Mouse (Mus musculus): ENCODE measurements around the gene Gm14085.

DNA sequence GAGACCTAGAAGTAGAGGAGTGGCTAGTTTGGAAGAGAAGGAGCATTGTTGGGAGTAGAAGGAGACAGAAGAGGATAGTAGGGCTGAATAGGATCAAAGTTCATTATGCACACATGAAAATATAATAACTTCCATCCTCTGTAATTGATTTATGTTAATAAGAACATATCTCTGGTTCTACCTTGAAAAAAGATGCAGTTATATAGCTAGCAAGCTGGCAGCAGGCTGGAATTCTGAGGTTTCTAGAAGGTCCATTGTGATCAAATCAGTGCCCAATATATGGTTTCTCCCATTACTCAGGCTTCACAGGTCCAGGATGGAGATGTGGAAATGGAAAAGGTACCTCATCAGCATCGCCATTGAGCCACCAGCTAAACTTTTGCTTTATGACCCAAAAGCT, at the start of gene Gm14085:
- TF ChIP-seq CTCF (IDR thresholded peaks at IDR 0.05; ENCODE audit: insufficient read depth, low read length), result no peak
- no peak for TF ChIP-seq POLR2A (IDR thresholded peaks at IDR 0.05; ENCODE audit: borderline replicate concordance, extremely low read depth, low read depth, low read length)

All from lung, adult 2 months (tissue).